Mouse (Mus musculus) layer of hippocampus, postnatal 14 days (tissue): Measurements from ENCODE around the gene Pkp1. TPM values are rescaled to one million over a fixed set of nuclear protein-coding genes. Genes with fewer than 3 reads are reported as not detected.

Experiments used
- DNase-seq, 2 experiments: peaks; one replicate each; pipeline ENCODE4 v3.0.0; 2021 to 2022; ENCODE audit warnings: low spot score in 2 of 2, mixed read lengths in 1 of 2
- long read RNA-seq, 2 experiments: library from polyadenylated mRNA; stranded (forward); transcript quantifications; one replicate each; pipeline ENCODE4 v2.0.0; 2021
- total RNA-seq, 2 experiments: library from RNA; stranded (reverse); gene quantifications; 2 replicates each; pipeline ENCODE4 v1.2.3; 2021

Gene Pkp1
- under 1 TPM in 1 of 2 experiments, not detected in 1; 0.16 TPM for total RNA-seq
- long read RNA-seq, experiment 1 = 0 reads
- long read RNA-seq, experiment 2, partial matches to known transcripts = 0 of 2 reads
- long read RNA-seq, experiment 2, other reads (novel, unspliced or antisense) = 2 of 2 reads

GRCm38 (mm10) chr1:135918644-135919407, at the start of gene Pkp1:
TSS of gene Pkp1 (minus strand) at chr1:135919207.
- no peak for DNase-seq

GRCm38 (mm10) chr1:135967739-135968138, 48.7 kb upstream of the Pkp1 start:
- no peak for DNase-seq

GRCm38 (mm10) chr1:135964561-135964960, 45.6 kb upstream of the Pkp1 start:
- no peak for DNase-seq

- DNase-seq = no peak
These were observed 44.2 kb upstream of the Pkp1 start for GRCm38 (mm10) chr1:135963177-135963576.

- DNase-seq = peak in 1 of 2 experiments; percentile 67
These were observed 39.5 kb upstream of the Pkp1 start for GRCm38 (mm10) chr1:135958483-135958882.

- DNase-seq = no peak
These were observed 29.9 kb upstream of the Pkp1 start for GRCm38 (mm10) chr1:135948871-135949270.

GRCm38 (mm10) chr1:135946247-135946646, 27.2 kb upstream of the Pkp1 start:
- no peak for DNase-seq

- DNase-seq = no peak
These were observed 26.7 kb upstream of the Pkp1 start for GRCm38 (mm10) chr1:135945711-135946110.

GRCm38 (mm10) chr1:135944526-135945259, 25.7 kb upstream of the Pkp1 start:
- peak; percentile 85 to 93 for DNase-seq

GRCm38 (mm10) chr1:135943713-135944112, 24.7 kb upstream of the Pkp1 start:
- no peak for DNase-seq

GRCm38 (mm10) chr1:135942116-135942515, 23.1 kb upstream of the Pkp1 start:
- no peak for DNase-seq

GRCm38 (mm10) chr1:135941259-135942006, 22.4 kb upstream of the Pkp1 start:
- DNase-seq = no peak

- no peak for DNase-seq
These were observed 17.1 kb upstream of the Pkp1 start for GRCm38 (mm10) chr1:135936091-135936490.

- no peak for DNase-seq
These were observed 14.8 kb upstream of the Pkp1 start for GRCm38 (mm10) chr1:135933704-135934293.

- no peak for DNase-seq
These were observed 10.9 kb upstream of the Pkp1 start for GRCm38 (mm10) chr1:135929876-135930275.

- DNase-seq = no peak
These were observed 6.8 kb upstream of the Pkp1 start for GRCm38 (mm10) chr1:135925848-135926247.

- DNase-seq = no peak
These were observed 5.5 kb upstream of the Pkp1 start for GRCm38 (mm10) chr1:135924377-135924994.

- no peak for DNase-seq
These were observed 4.2 kb upstream of the Pkp1 start for GRCm38 (mm10) chr1:135923229-135923628.

GRCm38 (mm10) chr1:135917206-135917605, 1.8 kb downstream of the Pkp1 start:
- DNase-seq = no peak

- no peak for DNase-seq
These were observed 2.4 kb downstream of the Pkp1 start for GRCm38 (mm10) chr1:135916486-135917058.
